Mouse (Mus musculus) neutrophil, adult 5-6 weeks (primary cell): ENCODE data around the gene Ptprd. TPM values are rescaled to one million over a fixed set of nuclear protein-coding genes. Genes with fewer than 3 reads are reported as not detected.

ENCODE experiments used
- ATAC-seq: fragments of 151-379, 151-347 bp; 2 replicates; pipeline ENCODE4 v1.8.0; 2017; ENCODE audit warnings: mild to moderate bottlenecking, moderate TSS enrichment; ENCODE audit not compliant: insufficient number of reproducible peaks, poor library complexity, low FRiP score, severe bottlenecking; ENCODE audit errors: extremely low read depth
- total RNA-seq: library from RNA; stranded (forward); fragments of 200-1000 nt; gene quantifications from 2 replicates; pipeline ENCODE4 v1.2.3, GENCODE M21; 2017

Gene Ptprd
- total RNA-seq, 1 experiment from 2014 or later = 0.35 TPM

- no peak for ATAC-seq
Observed at GRCm38 (mm10) chr4:77310127-77310788, 901.5 kb downstream of the Ptprd start.

DNA sequence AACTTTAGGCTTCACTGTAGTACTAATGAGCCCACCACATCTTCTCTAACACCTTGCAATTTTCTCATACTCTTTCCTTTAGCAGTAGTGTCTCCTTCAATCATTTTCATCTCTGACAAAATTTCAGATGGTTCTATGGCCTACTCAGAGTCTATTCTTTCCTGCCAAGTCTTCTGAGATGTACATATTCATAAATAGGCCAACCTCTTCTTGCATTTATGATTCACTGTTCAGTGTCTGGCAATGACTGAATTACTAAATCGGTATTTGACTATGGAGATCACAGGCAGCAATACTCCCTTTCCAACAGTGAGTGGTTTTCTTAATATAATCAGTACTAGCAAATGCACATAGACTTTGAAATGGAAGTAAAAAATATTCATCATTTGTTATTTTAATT, 928.3 kb downstream of the Ptprd start:
- no peak for ATAC-seq

DNA sequence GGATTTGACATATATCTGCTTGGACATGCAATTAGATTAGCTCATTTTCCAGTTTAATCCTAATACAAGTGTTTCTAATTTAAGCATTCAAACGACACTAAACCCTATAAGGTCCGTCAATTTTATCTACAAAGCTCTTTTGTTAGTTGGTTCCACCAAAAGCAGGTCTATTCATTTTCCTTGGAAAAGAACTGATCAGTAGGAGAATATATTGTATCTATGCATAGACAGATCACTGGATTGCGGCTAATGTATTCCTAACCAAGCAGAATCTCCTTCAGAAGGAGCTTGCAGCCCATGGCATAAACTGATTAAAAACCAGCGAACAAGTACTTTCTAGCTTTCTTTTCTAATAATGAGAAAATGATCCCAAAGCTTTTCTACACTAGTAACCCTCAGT, 933.8 kb downstream of the Ptprd start:
- ATAC-seq = no peak

DNA sequence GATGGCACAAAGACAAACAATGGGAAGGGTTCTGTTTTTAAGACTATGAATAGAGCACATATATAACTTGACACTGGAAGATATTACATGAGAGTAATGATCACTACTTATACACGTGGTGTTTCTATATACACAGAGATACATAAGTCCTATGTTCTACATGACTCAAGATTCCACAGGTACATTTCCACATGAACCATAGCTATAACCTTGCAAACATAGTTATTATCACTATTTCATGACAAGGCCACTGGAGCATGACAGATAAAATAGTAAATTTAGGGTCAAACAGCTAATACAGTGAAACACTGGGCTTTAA, 951.8 kb downstream of the Ptprd start:
- ATAC-seq = no peak

DNA sequence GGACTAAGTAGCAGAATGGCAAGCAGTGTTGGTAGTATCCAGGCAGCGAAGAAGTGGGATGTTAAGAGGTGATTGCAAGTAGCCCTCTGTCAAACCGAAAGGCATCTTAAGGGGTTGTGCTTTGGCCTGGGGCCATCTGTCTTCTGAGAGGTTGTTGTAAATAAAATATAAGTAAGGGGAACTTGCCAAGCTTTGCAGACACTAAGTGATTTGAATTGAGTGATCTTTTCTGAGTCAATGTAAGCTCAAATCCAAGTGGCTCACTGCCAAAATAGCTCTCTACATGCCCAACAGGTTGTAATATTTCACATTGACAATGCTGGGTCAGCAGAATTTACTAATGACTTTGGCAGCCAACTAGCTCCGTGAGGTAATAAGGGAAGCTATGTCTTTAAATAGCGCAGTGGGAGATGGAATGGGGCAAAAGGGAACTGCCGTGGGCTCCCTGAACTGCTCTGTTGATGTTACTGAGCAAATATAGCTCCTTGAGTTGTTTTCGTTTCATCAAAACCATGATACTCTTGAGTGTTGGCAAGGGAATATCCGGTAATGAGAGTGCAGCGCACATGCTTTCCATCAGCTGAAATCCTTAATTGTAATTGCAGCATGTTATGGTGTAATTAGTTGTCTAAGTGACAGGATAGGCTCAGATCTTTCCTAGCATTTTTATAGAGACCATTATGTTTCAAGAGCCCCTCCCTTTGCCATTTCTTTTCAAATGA, 952.4 kb downstream of the Ptprd start:
- no peak for ATAC-seq

- ATAC-seq = no peak
Observed at GRCm38 (mm10) chr4:77251188-77251587, 960.6 kb downstream of the Ptprd start.

DNA sequence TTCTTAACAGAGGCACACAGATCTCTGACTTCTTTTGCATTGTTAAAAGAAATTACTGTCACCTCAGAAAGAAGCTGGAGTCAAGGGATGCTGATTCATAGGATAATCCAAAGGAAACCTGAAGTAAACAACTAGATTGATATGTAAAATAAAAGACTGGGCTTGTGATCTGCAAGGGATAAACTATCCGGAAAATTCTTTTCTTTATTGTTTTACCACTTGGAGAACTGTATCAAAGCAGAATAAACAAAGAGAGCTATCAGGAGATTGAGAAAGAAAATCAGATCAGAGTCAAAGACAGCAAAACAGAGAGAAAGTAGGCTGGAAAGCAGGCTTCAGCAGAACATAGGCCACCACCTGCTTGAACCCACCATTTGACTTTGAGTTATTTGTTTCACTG, 962.0 kb downstream of the Ptprd start:
- no peak for ATAC-seq

GRCm38 (mm10) chr4:77248918-77249317, 962.8 kb downstream of the Ptprd start:
- ATAC-seq = no peak

- no peak for ATAC-seq
Observed at GRCm38 (mm10) chr4:77241852-77242455, 969.8 kb downstream of the Ptprd start.

DNA sequence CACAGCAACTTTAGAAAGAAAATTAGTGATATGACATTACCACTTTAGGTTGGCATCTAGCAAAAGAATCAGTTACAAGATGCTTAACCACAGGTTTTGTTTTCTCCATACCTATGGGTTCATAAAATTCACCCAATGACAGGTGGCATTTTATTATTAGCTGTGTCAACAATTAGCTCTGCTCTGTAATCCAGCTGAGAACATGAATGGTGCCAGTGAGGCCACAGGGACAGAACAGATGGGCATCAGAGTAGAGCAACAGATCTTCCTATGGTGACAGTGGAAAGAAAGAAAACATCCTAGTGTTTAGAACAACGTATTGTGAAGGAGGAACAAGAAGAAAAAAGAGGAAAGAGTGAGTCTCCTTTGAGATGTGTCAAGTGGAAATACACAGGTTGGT, 973.6 kb downstream of the Ptprd start:
- no peak for ATAC-seq

GRCm38 (mm10) chr4:77233243-77233642, 978.5 kb downstream of the Ptprd start:
- ATAC-seq = no peak

- ATAC-seq = no peak
Observed at GRCm38 (mm10) chr4:77168866-77169265, 1042.9 kb downstream of the Ptprd start.

DNA sequence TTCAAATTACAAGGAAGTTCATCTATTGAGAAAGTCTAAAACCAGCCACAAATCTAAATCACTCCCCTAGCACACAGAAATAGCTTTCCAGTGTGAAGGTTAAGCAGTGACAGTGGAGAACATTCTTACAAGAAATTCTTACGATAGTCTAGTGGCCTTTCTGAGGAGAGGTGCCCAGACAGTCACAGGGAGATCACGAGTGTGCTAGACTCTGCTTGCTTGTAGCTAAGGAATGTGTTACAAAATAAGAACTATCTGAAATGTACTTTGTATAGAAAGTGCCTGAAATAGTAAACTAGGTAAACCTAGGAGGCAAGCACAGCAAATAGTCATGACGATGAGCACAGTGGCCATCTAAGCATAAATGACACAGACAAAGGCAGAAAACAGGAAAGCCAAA, 1054.2 kb downstream of the Ptprd start:
- no peak for ATAC-seq

- ATAC-seq = no peak
Observed at GRCm38 (mm10) chr4:77155561-77155960, 1056.2 kb downstream of the Ptprd start.

- no peak for ATAC-seq
Observed at GRCm38 (mm10) chr4:77155037-77155436, 1056.7 kb downstream of the Ptprd start.

GRCm38 (mm10) chr4:77124852-77125251, 1086.9 kb downstream of the Ptprd start:
- ATAC-seq = no peak

DNA sequence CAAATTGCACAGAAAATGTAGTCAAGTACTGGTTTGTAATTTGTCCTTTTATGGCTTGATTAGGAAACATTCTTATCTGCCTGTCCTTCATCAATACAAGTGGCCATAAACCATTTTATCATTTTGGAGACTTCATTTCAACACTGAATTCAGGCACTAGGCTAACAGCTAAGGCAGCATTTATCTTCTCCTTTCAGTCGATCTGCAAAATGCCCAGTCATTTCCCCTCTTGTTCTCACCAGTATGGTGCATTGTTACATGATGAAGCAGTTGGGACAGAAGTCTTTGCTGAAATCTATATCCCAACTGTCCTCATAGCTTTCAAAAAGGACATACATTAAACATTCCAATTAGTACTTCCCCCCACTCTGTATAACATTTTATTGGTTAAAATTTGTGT, 1100.9 kb downstream of the Ptprd start:
- no peak for ATAC-seq

DNA sequence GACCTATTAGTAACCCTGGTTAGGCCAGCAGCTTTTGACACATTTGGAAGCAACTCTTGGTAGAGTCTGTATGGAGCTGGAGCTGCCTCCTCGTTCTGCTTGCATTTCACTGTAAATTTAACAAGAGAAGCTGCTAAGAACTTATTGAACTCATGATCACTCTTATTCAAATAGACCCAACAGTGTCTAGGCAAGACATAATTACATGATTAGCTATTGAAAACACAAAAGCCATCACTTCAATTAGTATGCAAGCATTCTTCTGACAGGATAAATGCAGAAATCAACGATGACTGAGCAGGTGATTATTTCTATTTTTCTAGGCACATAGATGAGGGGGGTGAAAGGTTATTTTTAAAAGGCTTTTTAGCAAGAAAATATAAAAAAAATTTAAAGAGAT, 1104.5 kb downstream of the Ptprd start:
- ATAC-seq = no peak

- no peak for ATAC-seq
Observed at GRCm38 (mm10) chr4:77083165-77083564, 1128.6 kb downstream of the Ptprd start.

- ATAC-seq = no peak
Observed at GRCm38 (mm10) chr4:77077607-77078006, 1134.2 kb downstream of the Ptprd start.
